Mouse (Mus musculus) myocyte (in vitro differentiated cells): ENCODE measurements at regions not wholly inside any gene's neighbourhood (a gene's known extent, or its start where the extent isn't known, plus 50 kb on each side); places are given as distances from the start of the nearest gene placed in this dataset.
"Not testable (repeated sequence)": the region's sequence is repeated elsewhere in the genome, so short reads cannot be mapped to it uniquely, and the experiment has no call there.

Experiments
- H3K27me3 ChIP-seq: one replicate; pipeline ENCODE4 v1.6.1; 2011; ENCODE audit not compliant: control insufficient read depth, insufficient read depth, insufficient read length
- H3K36me3 ChIP-seq: one replicate; pipeline ENCODE4 v1.6.1; 2011; ENCODE audit not compliant: control insufficient read depth, insufficient read depth
- H3K4me2 ChIP-seq: one replicate; pipeline ENCODE4 v1.6.1; 2011; ENCODE audit warnings: low read depth, control low read depth
- H3K4me3 ChIP-seq: one replicate; pipeline ENCODE4 v1.5.1; 2011; ENCODE audit warnings: mild to moderate bottlenecking, control low read depth, moderate library complexity
- H3K79me2 ChIP-seq: one replicate; pipeline ENCODE4 v1.6.1; 2011; ENCODE audit not compliant: control insufficient read depth, insufficient read depth
- H3ac ChIP-seq: one replicate; pipeline ENCODE4 v1.6.1; 2011; ENCODE audit not compliant: control insufficient read depth, insufficient read length
- CEBPB ChIP-seq: IDR thresholded peaks from 2 replicates; pipeline ENCODE4 v1.6.1; 2011; ENCODE audit warnings: mild to moderate bottlenecking, moderate library complexity; ENCODE audit not compliant: poor library complexity, insufficient read depth, severe bottlenecking
- E2F4 ChIP-seq: IDR thresholded peaks from one replicate; pipeline ENCODE4 v1.6.1; 2011; ENCODE audit warnings: mild to moderate bottlenecking, control low read depth, moderate library complexity; ENCODE audit not compliant: insufficient read depth
- MAX ChIP-seq: IDR thresholded peaks from one replicate; pipeline ENCODE4 v1.6.1; 2011; ENCODE audit warnings: low read depth, mild to moderate bottlenecking, control low read depth
- MYOD1 ChIP-seq, 3 experiments: IDR thresholded peaks; one replicate each; pipeline ENCODE4 v1.6.1; 2011; ENCODE audit warnings: control low read depth in 2 of 3, low read depth in 2 of 3, mild to moderate bottlenecking in 2 of 3, moderate library complexity in 1 of 3; ENCODE audit not compliant: insufficient read length in 2 of 3, control insufficient read depth in 1 of 3
- MYOG ChIP-seq, 3 experiments: IDR thresholded peaks; one replicate each; pipeline ENCODE4 v1.6.1; 2011; ENCODE audit warnings: control low read depth in 2 of 3, low read depth in 2 of 3, mild to moderate bottlenecking in 2 of 3; ENCODE audit not compliant: insufficient read length in 2 of 3, control insufficient read depth in 1 of 3, insufficient read depth in 1 of 3
- POLR2A ChIP-seq: IDR thresholded peaks from one replicate; pipeline ENCODE4 v1.6.1; 2011; ENCODE audit warnings: low read depth, mild to moderate bottlenecking, control low read depth, moderate library complexity; ENCODE audit not compliant: insufficient read length
- POLR2AphosphoS2 ChIP-seq: IDR thresholded peaks from one replicate; pipeline ENCODE4 v1.6.1; 2011; ENCODE audit warnings: low read depth, control low read depth; ENCODE audit not compliant: insufficient read length
- REST ChIP-seq: IDR thresholded peaks from one replicate; pipeline ENCODE4 v1.6.1; 2011; ENCODE audit warnings: mild to moderate bottlenecking, control low read depth, moderate library complexity; ENCODE audit not compliant: insufficient read depth, insufficient read length
- SRF ChIP-seq: IDR thresholded peaks from one replicate; pipeline ENCODE4 v1.6.1; 2011; ENCODE audit warnings: low read depth; ENCODE audit not compliant: control insufficient read depth, insufficient read length
- TCF12 ChIP-seq: IDR thresholded peaks from one replicate; pipeline ENCODE4 v1.6.1; 2011; ENCODE audit warnings: mild to moderate bottlenecking, control low read depth; ENCODE audit not compliant: poor library complexity, insufficient read depth, severe bottlenecking
- TCF3 ChIP-seq: IDR thresholded peaks from one replicate; pipeline ENCODE4 v1.6.1; 2011; ENCODE audit warnings: low read depth, control low read depth; ENCODE audit not compliant: insufficient read length
- USF1 ChIP-seq: IDR thresholded peaks from one replicate; pipeline ENCODE4 v1.6.1; 2011; ENCODE audit warnings: low read depth, mild to moderate bottlenecking, control low read depth, moderate library complexity

- Histone ChIP-seq H3K36me3 (no peaks in the 10 kb centered on the region), H3K27me3 (no peaks in the 10 kb centered on the region), H3K4me2 (no peak overlapping the region), H3K4me3 (no peak overlapping the region), H3K79me2 (no peaks in the 10 kb centered on the region), H3ac (no peak overlapping the region)
- no peak for TF ChIP-seq TCF3
- TF ChIP-seq MAX: no peak
- no peak for TF ChIP-seq POLR2AphosphoS2
- no peak for TF ChIP-seq POLR2A
- no peak for TF ChIP-seq REST
- no peak for TF ChIP-seq E2F4
- TF ChIP-seq MYOD1 (IDR thresholded peaks at IDR 0.05; ENCODE audit: control insufficient read depth in 1 of 3, insufficient read length in 2 of 3, low read depth in 2 of 3): no peak
- no peak for TF ChIP-seq MYOG (IDR thresholded peaks at IDR 0.05; ENCODE audit: control insufficient read depth in 1 of 3, insufficient read depth in 1 of 3, insufficient read length in 2 of 3, low read depth in 2 of 3)
Measured at GRCm38 (mm10) chr17:42938579-42938978, 62.1 kb upstream of the Cd2ap start.

- H3ac ChIP-seq, H3K79me2 ChIP-seq, H3K36me3 ChIP-seq, H3K4me2 ChIP-seq, H3K4me3 ChIP-seq, H3K27me3 ChIP-seq: not testable (repeated sequence)
Measured at GRCm38 (mm10) chr17:42937480-42937879, 61.0 kb upstream of the Cd2ap start.

- Histone ChIP-seq H3K36me3 (no peaks in the 10 kb centered on the region), H3ac (no peak overlapping the region), H3K79me2 (no peaks in the 10 kb centered on the region), H3K4me3 (no peak overlapping the region), H3K27me3 (no peaks in the 10 kb centered on the region), H3K4me2 (no peak overlapping the region)
- TF ChIP-seq MYOD1 (IDR thresholded peaks at IDR 0.05; ENCODE audit: control insufficient read depth in 1 of 3, insufficient read length in 2 of 3, low read depth in 2 of 3): no peak
- no peak for TF ChIP-seq E2F4
- TF ChIP-seq TCF3: no peak
- no peak for TF ChIP-seq REST
- TF ChIP-seq USF1: no peak
- TF ChIP-seq CEBPB: no peak
- TF ChIP-seq POLR2AphosphoS2: no peak
Measured at GRCm38 (mm10) chr17:42934068-42934467, 57.6 kb upstream of the Cd2ap start.

- H3K4me2 ChIP-seq: no peak overlapping the region
- no peaks in the 10 kb centered on the region for H3K79me2 ChIP-seq
- H3K4me3 ChIP-seq: no peak overlapping the region
- TF ChIP-seq POLR2A: no peak
- no peak for TF ChIP-seq MYOG (IDR thresholded peaks at IDR 0.05; ENCODE audit: control insufficient read depth in 1 of 3, insufficient read depth in 1 of 3, insufficient read length in 2 of 3, low read depth in 2 of 3)
- no peak for TF ChIP-seq POLR2AphosphoS2
- TF ChIP-seq MAX: no peak
- TF ChIP-seq TCF12: no peak
- TF ChIP-seq E2F4: no peak
- no peak for TF ChIP-seq CEBPB
- no peak for TF ChIP-seq TCF3
- no peak for TF ChIP-seq REST
- TF ChIP-seq SRF: no peak
- no peak for TF ChIP-seq USF1
- no peak for TF ChIP-seq MYOD1 (IDR thresholded peaks at IDR 0.05; ENCODE audit: control insufficient read depth in 1 of 3, insufficient read length in 2 of 3, low read depth in 2 of 3)
- H3K27me3 ChIP-seq: no peaks in the 10 kb centered on the region
- no peaks in the 10 kb centered on the region for H3K36me3 ChIP-seq
- H3ac ChIP-seq: no peak overlapping the region
Measured at GRCm38 (mm10) chr17:42933335-42934004, 57.0 kb upstream of the Cd2ap start.

- H3ac ChIP-seq: no peak overlapping the region
- no peaks in the 10 kb centered on the region for H3K36me3 ChIP-seq
- TF ChIP-seq TCF3 (no peak), MYOG (IDR thresholded peaks at IDR 0.05; ENCODE audit: control insufficient read depth in 1 of 3, insufficient read depth in 1 of 3, insufficient read length in 2 of 3, low read depth in 2 of 3) (no peak), CEBPB (no peak), MYOD1 (IDR thresholded peaks at IDR 0.05; ENCODE audit: control insufficient read depth in 1 of 3, insufficient read length in 2 of 3, low read depth in 2 of 3) (no peak), REST (no peak), MAX (no peak), USF1 (no peak), SRF (no peak), POLR2AphosphoS2 (no peak), TCF12 (no peak), POLR2A (no peak), E2F4 (no peak)
- H3K79me2 ChIP-seq: no peaks in the 10 kb centered on the region
- H3K4me2 ChIP-seq: no peak overlapping the region
- no peaks in the 10 kb centered on the region for H3K27me3 ChIP-seq
- H3K4me3 ChIP-seq: no peak overlapping the region
Measured at GRCm38 (mm10) chr17:42927320-42927719, 50.9 kb upstream of the Cd2ap start.
